Mouse (Mus musculus): Measurements from ENCODE around the gene Rpl13a. TPM values are rescaled to one million over a fixed set of nuclear protein-coding genes. Genes with fewer than 3 reads are reported as not detected.

Rpl13a gene
- polyA plus RNA-seq, 1 experiment, result 1,255 TPM

DNA sequence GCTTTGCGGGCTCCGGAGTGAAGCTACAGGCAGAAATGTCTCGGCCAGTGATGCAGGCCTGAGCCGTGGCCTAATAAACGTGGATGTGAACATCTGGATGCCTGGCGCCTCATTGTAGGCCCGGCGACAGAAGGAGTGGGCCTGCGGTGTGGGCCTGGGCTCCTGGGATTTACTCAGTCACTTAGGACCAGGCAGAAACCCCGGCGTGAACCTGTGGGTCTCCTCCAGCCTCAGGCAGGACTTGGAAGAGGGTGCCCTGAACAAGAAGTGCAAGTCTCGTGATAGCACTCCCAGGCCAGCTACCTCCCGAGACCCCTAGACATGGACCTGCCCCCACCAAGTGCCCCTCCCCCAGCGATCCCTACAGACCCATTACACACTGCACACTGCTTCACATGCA is 51.2 kb downstream of the Rpl13a start:
- no peak for TF ChIP-seq CTCF (IDR thresholded peaks at IDR 0.05; ENCODE audit: insufficient read depth, low read length)
- Histone ChIP-seq H3K4me3 (replicated peaks; ENCODE audit: extremely low read depth, low read depth, low read length) (no peak overlapping the region), H3K4me1 (ENCODE audit: control insufficient read depth, insufficient read depth, low read length) (no peaks in the 10 kb centered on the region; the same call in 1 of the 2 replicates)
- no peak for DNase-seq
- WGBS, result 89% methylated on average over 14 of the region's 14 CpGs

DNA sequence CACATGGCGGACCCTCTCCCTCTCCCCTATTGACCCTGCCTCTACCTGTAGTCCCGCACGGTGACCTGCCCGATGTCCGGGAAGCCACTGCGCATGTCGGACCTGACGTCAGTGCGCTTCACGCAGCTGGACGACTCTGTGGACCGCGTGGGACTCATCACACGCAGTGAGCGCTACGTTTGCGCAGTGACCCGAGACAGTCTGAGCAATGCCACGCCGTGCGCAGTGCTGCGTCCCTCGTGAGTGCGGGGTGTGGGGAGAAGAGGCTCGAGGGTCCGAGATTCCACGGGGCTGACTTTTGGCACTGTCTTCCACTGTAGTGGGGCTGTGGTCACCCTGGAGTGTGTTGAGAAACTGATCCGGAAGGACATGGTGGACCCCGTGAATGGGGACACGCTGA is 52.1 kb downstream of the Rpl13a start:
- H3K4me3 ChIP-seq (replicated peaks; ENCODE audit: extremely low read depth, low read depth, low read length), result no peak overlapping the region
- 88% methylated on average over 30 of the region's 30 CpGs for WGBS
- TF ChIP-seq CTCF (IDR thresholded peaks at IDR 0.05; ENCODE audit: insufficient read depth, low read length) (no peak), POLR2A (IDR thresholded peaks at IDR 0.05; ENCODE audit: borderline replicate concordance, extremely low read depth, low read depth, low read length) (no peak)

More for the DNA sequence above, 52.1 kb downstream of the Rpl13a start:
- no peaks in the 10 kb centered on the region for H3K4me1 ChIP-seq (ENCODE audit: control insufficient read depth, insufficient read depth, low read length)
- DNase-seq, result no peak

Other genes starting within 250 kb of the Rpl13a start
- 133 and 233 TPM in 2 replicates for gene Med25, start 236.0 kb downstream of the Rpl13a start, polyA plus RNA-seq (2012; rRNA removed)
- 77.8 and 82.1 TPM in 2 replicates for gene Fuz, start 232.7 kb downstream of the Rpl13a start, polyA plus RNA-seq (2012; rRNA removed)
- gene Ap2a1, start 199.3 kb downstream of the Rpl13a start, polyA plus RNA-seq (2012; rRNA removed), result 94.8 and 101 TPM in 2 replicates
- 0.16 TPM in 1 of 2 replicates, not detected in the other for gene Tsks, start 185.6 kb downstream of the Rpl13a start, polyA plus RNA-seq (2012; rRNA removed)
- 20.7 and 21.0 TPM in 2 replicates for gene Cpt1c, start 153.9 kb downstream of the Rpl13a start, polyA plus RNA-seq (2012; rRNA removed)
- 71.0 and 97.7 TPM in 2 replicates for gene Prmt1, start 142.2 kb downstream of the Rpl13a start, polyA plus RNA-seq (2012; rRNA removed)
- 125 and 130 TPM in 2 replicates for gene Irf3, start 131.1 kb downstream of the Rpl13a start, polyA plus RNA-seq (2012; rRNA removed)
- 37.1 and 38.3 TPM in 2 replicates for gene Bcl2l12, start 130.0 kb downstream of the Rpl13a start, polyA plus RNA-seq (2012; rRNA removed)
- gene Scaf1, start 112.4 kb downstream of the Rpl13a start, polyA plus RNA-seq (2012; rRNA removed), result 76.2 and 76.8 TPM in 2 replicates
- gene Rras, start 110.8 kb downstream of the Rpl13a start, polyA plus RNA-seq (2012; rRNA removed), result 233 and 237 TPM in 2 replicates
- 11.1 and 15.9 TPM in 2 replicates for gene Prr12, start 75.9 kb downstream of the Rpl13a start, polyA plus RNA-seq (2012; rRNA removed)
- 86.5 and 102 TPM in 2 replicates for gene Nosip, start 66.3 kb downstream of the Rpl13a start, polyA plus RNA-seq (2012; rRNA removed)
- gene Prrg2, start 66.1 kb downstream of the Rpl13a start, polyA plus RNA-seq (2012; rRNA removed), result 82.5 and 90.6 TPM in 2 replicates
- gene Rcn3, start 36.5 kb downstream of the Rpl13a start, polyA plus RNA-seq (2012; rRNA removed), result 172 and 174 TPM in 2 replicates
- gene Fcgrt, start 24.9 kb downstream of the Rpl13a start, polyA plus RNA-seq (2012; rRNA removed), result 112 and 120 TPM in 2 replicates
- gene Rps11, start 4.3 kb downstream of the Rpl13a start, polyA plus RNA-seq (2012; rRNA removed), result 125 and 221 TPM in 2 replicates
- gene Gm45713, start 7.5 kb upstream of the Rpl13a start, polyA plus RNA-seq (2012; rRNA removed), result 3.1 TPM in 2 replicates
- 151 and 195 TPM in 2 replicates for gene Flt3l, start 7.7 kb upstream of the Rpl13a start, polyA plus RNA-seq (2012; rRNA removed)
- gene Pih1d1, start 25.5 kb upstream of the Rpl13a start, polyA plus RNA-seq (2012; rRNA removed), result 46.9 and 50.1 TPM in 2 replicates
- 48.6 and 58.5 TPM in 2 replicates for gene Aldh16a1, start 25.8 kb upstream of the Rpl13a start, polyA plus RNA-seq (2012; rRNA removed)
- 2.4 and 2.7 TPM in 2 replicates for gene Slc17a7, start 35.2 kb upstream of the Rpl13a start, polyA plus RNA-seq (2012; rRNA removed)
- 0.44 and 0.53 TPM in 2 replicates for gene Gfy, start 50.8 kb upstream of the Rpl13a start, polyA plus RNA-seq (2012; rRNA removed)
- not detected in 2 replicates for gene Pth2, start 52.2 kb upstream of the Rpl13a start, polyA plus RNA-seq (2012; rRNA removed)
- gene Ccdc155, start 76.1 kb upstream of the Rpl13a start, polyA plus RNA-seq (2012; rRNA removed), result 3.3 and 4.1 TPM in 2 replicates
- gene Dkkl1, start 83.4 kb upstream of the Rpl13a start, polyA plus RNA-seq (2012; rRNA removed), result 1.4 and 5.2 TPM in 2 replicates
- gene Tead2, start 87.0 kb upstream of the Rpl13a start, polyA plus RNA-seq (2012; rRNA removed), result 37.6 and 44.1 TPM in 2 replicates
- 82.1 and 84.1 TPM in 2 replicates for gene Cd37, start 110.4 kb upstream of the Rpl13a start, polyA plus RNA-seq (2012; rRNA removed)
- gene Slc6a16, start 112.3 kb upstream of the Rpl13a start, polyA plus RNA-seq (2012; rRNA removed), result 0.12 TPM in 1 of 2 replicates, not detected in the other
- not detected in 2 replicates for gene Slc6a21, start 148.8 kb upstream of the Rpl13a start, polyA plus RNA-seq (2012; rRNA removed)
- gene Trpm4, start 205.0 kb upstream of the Rpl13a start, polyA plus RNA-seq (2012; rRNA removed), result 41.8 and 44.8 TPM in 2 replicates
- 2.4 and 10.0 TPM in 2 replicates for gene Hrc, start 206.5 kb upstream of the Rpl13a start, polyA plus RNA-seq (2012; rRNA removed)
- 1.2 and 3.7 TPM in 2 replicates for gene Ppfia3, start 238.3 kb upstream of the Rpl13a start, polyA plus RNA-seq (2012; rRNA removed)
- 1.4 and 2.2 TPM in 2 replicates for gene Lin7b, start 241.8 kb upstream of the Rpl13a start, polyA plus RNA-seq (2012; rRNA removed)

All from lung, adult 2 months (tissue).